Mouse (Mus musculus): ENCODE data around the gene Olfr455. TPM values are rescaled to one million over a fixed set of nuclear protein-coding genes. Genes with fewer than 3 reads are reported as not detected.

The Olfr455 gene
- total and polyA plus RNA-seq, 3 experiments: not detected

GRCm38 (mm10) chr6:42503478-42503877 is 43.9 kb downstream of the Olfr455 start:
- no peak for DNase-seq (ENCODE audit: low read depth, low spot score)
- Histone ChIP-seq H3K4me1 (ENCODE audit: control insufficient read depth in 1 of 2, insufficient read depth in 2 of 2, low read length in 2 of 2) (no peaks in the 10 kb centered on the region), H3K36me3 (ENCODE audit: control insufficient read depth in 1 of 2, insufficient read depth in 2 of 2, low read length in 2 of 2) (no peaks in the 10 kb centered on the region), H3K27ac (ENCODE audit: control insufficient read depth, low read depth, low read length) (no peak overlapping the region), H3K79me2 (ENCODE audit: control insufficient read depth, insufficient read depth, low read length, poor library complexity) (no peaks in the 10 kb centered on the region), H3K9me3 (replicated peaks; ENCODE audit: insufficient read depth, low read length) (no peaks in the 10 kb centered on the region), H3K9ac (ENCODE audit: control insufficient read depth, low read depth, low read length, poor library complexity, severe bottlenecking) (no peak overlapping the region), H3K4me3 (ENCODE audit: control insufficient read depth in 1 of 2, insufficient read depth in 1 of 2, low read depth in 2 of 2, low read length in 2 of 2) (no peak overlapping the region), H3K27me3 (ENCODE audit: control insufficient read depth in 1 of 2, insufficient read depth in 2 of 2, low read length in 2 of 2) (no peaks in the 10 kb centered on the region)
- TF ChIP-seq BHLHE40 (IDR thresholded peaks at IDR 0.05; ENCODE audit: borderline replicate concordance, low read depth, low read length) (no peak), TAL1 (IDR thresholded peaks at IDR 0.05; ENCODE audit: low read length) (no peak), SMC3 (IDR thresholded peaks at IDR 0.05; ENCODE audit: low read depth, low read length) (no peak), MAZ (IDR thresholded peaks at IDR 0.05; ENCODE audit: low read depth, low read length) (no peak), ELF1 (IDR thresholded peaks at IDR 0.05; ENCODE audit: low read depth, low read length) (no peak), ETS1 (IDR thresholded peaks at IDR 0.05; ENCODE audit: low read depth, low read length) (no peak), POLR2A (IDR thresholded peaks at IDR 0.05; ENCODE audit: control insufficient read depth in 1 of 2, insufficient read depth in 1 of 2, low read depth in 1 of 2, low read length in 2 of 2, poor library complexity in 1 of 2) (no peak), GATA1 (IDR thresholded peaks at IDR 0.05; ENCODE audit: low read depth, low read length) (no peak), TBP (IDR thresholded peaks at IDR 0.05; ENCODE audit: low read depth, low read length) (no peak), EP300 (IDR thresholded peaks at IDR 0.05; ENCODE audit: low read depth in 1 of 2, low read length in 2 of 2) (no peak), CHD1 (IDR thresholded peaks at IDR 0.05; ENCODE audit: low read depth, low read length) (no peak), MEF2A (IDR thresholded peaks at IDR 0.05; ENCODE audit: extremely low read depth, insufficient replicate concordance, low read depth, low read length, poor library complexity, severe bottlenecking) (no peak), MYC (IDR thresholded peaks at IDR 0.05; ENCODE audit: low read depth, low read length) (no peak), MXI1 (IDR thresholded peaks at IDR 0.05; ENCODE audit: low read depth, low read length) (no peak)

DNA sequence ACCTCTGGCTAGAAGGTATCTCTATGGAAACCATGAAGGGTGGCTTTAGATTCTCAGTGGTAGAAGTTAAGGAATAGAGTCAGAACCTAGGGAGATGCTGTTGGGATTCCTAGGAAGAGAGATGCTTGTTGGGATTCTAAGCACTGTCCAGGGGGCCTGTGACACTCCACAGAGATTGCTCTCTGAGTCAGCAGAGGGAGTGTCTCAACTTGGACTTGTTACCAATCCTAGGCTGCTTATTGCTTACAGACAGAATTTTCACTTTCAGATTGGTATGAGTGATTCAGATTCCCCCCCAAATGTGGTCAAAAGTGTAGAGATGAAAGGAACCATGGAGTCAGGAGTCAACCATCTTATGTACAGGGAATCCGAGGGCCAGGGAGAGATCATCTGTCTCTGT is 57.7 kb downstream of the Olfr455 start:
- no peaks in the 10 kb centered on the region for H3K4me1 ChIP-seq (ENCODE audit: control insufficient read depth in 1 of 2, insufficient read depth in 2 of 2, low read length in 2 of 2)
- DNase-seq (ENCODE audit: low read depth, low spot score): no peak
- no peak overlapping the region for H3K9ac ChIP-seq (ENCODE audit: control insufficient read depth, low read depth, low read length, poor library complexity, severe bottlenecking)
- no peaks in the 10 kb centered on the region for H3K36me3 ChIP-seq (ENCODE audit: control insufficient read depth in 1 of 2, insufficient read depth in 2 of 2, low read length in 2 of 2)
- TF ChIP-seq UBTF (IDR thresholded peaks at IDR 0.05; ENCODE audit: borderline replicate concordance, insufficient read depth, low read depth, low read length): no peak
- H3K79me2 ChIP-seq (ENCODE audit: control insufficient read depth, insufficient read depth, low read length, poor library complexity): no peaks in the 10 kb centered on the region
- H3K27ac ChIP-seq (ENCODE audit: control insufficient read depth, low read depth, low read length): no peak overlapping the region
- no peaks in the 10 kb centered on the region for H3K27me3 ChIP-seq (ENCODE audit: control insufficient read depth in 1 of 2, insufficient read depth in 2 of 2, low read length in 2 of 2)
- H3K9me3 ChIP-seq (replicated peaks; ENCODE audit: insufficient read depth, low read length): no peaks in the 10 kb centered on the region
- H3K4me3 ChIP-seq (ENCODE audit: control insufficient read depth in 1 of 2, insufficient read depth in 1 of 2, low read depth in 2 of 2, low read length in 2 of 2): no peak overlapping the region

DNA sequence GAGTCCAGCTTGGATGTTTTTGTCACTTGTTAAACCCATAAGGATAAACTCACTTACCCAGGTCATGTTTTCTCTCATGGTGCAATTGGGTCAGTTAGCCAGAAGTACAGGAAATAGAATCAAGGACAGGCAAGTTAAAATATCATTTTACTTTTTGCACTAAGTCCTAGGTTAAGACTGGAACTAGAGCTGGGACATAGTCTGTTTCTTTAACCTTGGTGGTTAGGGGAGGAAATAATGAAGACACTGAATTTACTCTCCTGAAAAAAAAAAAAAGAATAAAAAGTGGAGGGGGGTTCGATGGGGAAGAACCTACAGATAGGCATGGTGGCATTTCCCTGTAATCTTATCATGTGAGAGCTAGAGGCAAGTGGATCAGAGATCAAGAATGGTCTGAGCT is 60.3 kb downstream of the Olfr455 start, which contains the start of gene Olfr456:
Gene Olfr456, minus strand, starts transcription at position 101 of the 400 bp plus-strand sequence.
- no peaks in the 10 kb centered on the region for H3K4me1 ChIP-seq (ENCODE audit: control insufficient read depth in 1 of 2, insufficient read depth in 2 of 2, low read length in 2 of 2)
- H3K36me3 ChIP-seq (ENCODE audit: control insufficient read depth in 1 of 2, insufficient read depth in 2 of 2, low read length in 2 of 2): no peaks in the 10 kb centered on the region
- H3K4me3 ChIP-seq (ENCODE audit: control insufficient read depth in 1 of 2, insufficient read depth in 1 of 2, low read depth in 2 of 2, low read length in 2 of 2): no peak within 1 kb of the TSS
- no peaks in the 10 kb centered on the region for H3K27me3 ChIP-seq (ENCODE audit: control insufficient read depth in 1 of 2, insufficient read depth in 2 of 2, low read length in 2 of 2)
- H3K9me3 ChIP-seq (replicated peaks; ENCODE audit: insufficient read depth, low read length): no peaks in the 10 kb centered on the region
- H3K79me2 ChIP-seq (ENCODE audit: control insufficient read depth, insufficient read depth, low read length, poor library complexity): no peaks in the 10 kb centered on the region
- TF ChIP-seq RAD21 (IDR thresholded peaks at IDR 0.05; ENCODE audit: low read depth, low read length): no peak
- no peak for TF ChIP-seq USF2 (IDR thresholded peaks at IDR 0.05; ENCODE audit: borderline replicate concordance in 1 of 2, insufficient read depth in 1 of 2, low read depth in 1 of 2, low read length in 2 of 2)
- no peak for TF ChIP-seq TAL1 (IDR thresholded peaks at IDR 0.05; ENCODE audit: low read length)
- no peak for TF ChIP-seq ZNF384 (IDR thresholded peaks at IDR 0.05; ENCODE audit: low read depth, low read length)
- no peak for TF ChIP-seq MAZ (IDR thresholded peaks at IDR 0.05; ENCODE audit: low read depth, low read length)
- TF ChIP-seq CHD2 (IDR thresholded peaks at IDR 0.05; ENCODE audit: low read length): no peak
- no peak for TF ChIP-seq ZMIZ1 (IDR thresholded peaks at IDR 0.05; ENCODE audit: low read depth, low read length)
- no peak for TF ChIP-seq POLR2AphosphoS5 (IDR thresholded peaks at IDR 0.05; ENCODE audit: borderline replicate concordance, low read depth, low read length)
- no peak for TF ChIP-seq TBP (IDR thresholded peaks at IDR 0.05; ENCODE audit: low read depth, low read length)
- TF ChIP-seq UBTF (IDR thresholded peaks at IDR 0.05; ENCODE audit: borderline replicate concordance, insufficient read depth, low read depth, low read length): no peak
- no peak for TF ChIP-seq NELFE (IDR thresholded peaks at IDR 0.05; ENCODE audit: low read depth, low read length)
- H3K9ac ChIP-seq (ENCODE audit: control insufficient read depth, low read depth, low read length, poor library complexity, severe bottlenecking): no peak within 1 kb of the TSS
- no peak within 1 kb of the TSS for H3K27ac ChIP-seq (ENCODE audit: control insufficient read depth, low read depth, low read length)
- DNase-seq (ENCODE audit: low read depth, low spot score): no peak

Measured in MEL (cell line).